Mouse (Mus musculus): Measurements from ENCODE around the gene Olfr1395. TPM values are rescaled to one million over a fixed set of nuclear protein-coding genes. Genes with fewer than 3 reads are reported as not detected.
"Not testable (repeated sequence)": the region's sequence is repeated elsewhere in the genome, so short reads cannot be mapped to it uniquely, and the experiment has no call there.

The Olfr1395 gene
- polyA plus RNA-seq, 1 experiment: not detected

DNA sequence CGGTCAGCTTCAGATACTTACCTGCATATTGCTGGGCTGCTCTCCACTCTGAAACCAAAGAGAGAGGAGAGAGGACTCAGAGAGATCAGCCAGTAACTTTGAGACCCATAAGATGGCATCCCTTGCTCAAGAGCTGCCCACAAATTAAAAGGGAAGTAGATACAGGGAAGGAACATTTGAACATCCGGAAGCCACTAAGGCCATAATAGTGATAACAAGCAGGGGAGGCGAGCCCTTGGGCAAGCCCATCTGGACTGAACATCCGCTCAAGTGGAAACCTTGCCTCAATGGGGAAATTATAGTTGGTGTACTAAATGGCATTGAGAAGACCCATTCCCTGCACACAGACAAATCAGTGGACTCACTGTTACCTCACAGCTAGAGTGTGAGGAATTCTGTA is 28.5 kb downstream of the Olfr1395 start:
- no peaks in the 10 kb centered on the region for H3K36me3 ChIP-seq (ENCODE audit: control insufficient read depth, insufficient read depth, low read length)
- 88% methylated on average over 4 of the region's 4 CpGs for WGBS
- H3K27me3 ChIP-seq (ENCODE audit: control insufficient read depth, insufficient read depth, low read length): peaks cover 7% of the 10 kb centered on the region
- no peak for TF ChIP-seq POLR2A (IDR thresholded peaks at IDR 0.05; ENCODE audit: low read depth, low read length)
- TF ChIP-seq CTCF (IDR thresholded peaks at IDR 0.05; ENCODE audit: extremely low read depth, insufficient read length, insufficient replicate concordance, low read depth, low read length): no peak
- H3K27ac ChIP-seq (ENCODE audit: insufficient read depth, low read depth, low read length): no peak overlapping the region
- no peak overlapping the region for H3K4me3 ChIP-seq (ENCODE audit: low read depth, low read length)
- peaks cover 7% of the 10 kb centered on the region for H3K4me1 ChIP-seq (ENCODE audit: control insufficient read depth, insufficient read depth, insufficient read length, low read length)

DNA sequence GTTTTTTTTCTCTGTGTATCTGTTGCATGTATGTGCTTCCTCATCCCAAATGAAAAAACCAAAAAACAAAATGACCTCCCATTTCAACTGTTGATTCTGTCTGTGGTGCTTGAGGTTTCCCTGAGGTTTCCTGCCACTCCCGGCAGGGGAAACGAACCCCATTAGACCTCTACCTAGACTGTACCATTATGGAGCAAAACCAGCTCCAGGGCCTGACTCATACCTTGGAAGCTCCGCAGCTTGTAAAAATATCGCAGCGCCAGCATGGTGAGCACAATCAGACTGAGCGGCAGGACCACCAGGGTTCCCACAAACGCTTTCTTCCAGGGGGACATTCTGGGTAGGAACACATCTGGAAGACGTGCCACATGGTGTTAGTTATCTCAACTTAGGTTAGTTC is 33.3 kb downstream of the Olfr1395 start:
- TF ChIP-seq POLR2A (IDR thresholded peaks at IDR 0.05; ENCODE audit: low read depth, low read length) (no peak), CTCF (IDR thresholded peaks at IDR 0.05; ENCODE audit: extremely low read depth, insufficient read length, insufficient replicate concordance, low read depth, low read length) (no peak)
- H3K4me1 ChIP-seq (ENCODE audit: control insufficient read depth, insufficient read depth, insufficient read length, low read length): peaks cover 6% of the 10 kb centered on the region; the same call in 1 of the 2 replicates
- WGBS: 84% methylated on average over 8 of the region's 8 CpGs
- no peaks in the 10 kb centered on the region for H3K27me3 ChIP-seq (ENCODE audit: control insufficient read depth, insufficient read depth, low read length)
- no peak overlapping the region for H3K27ac ChIP-seq (ENCODE audit: insufficient read depth, low read depth, low read length)
- H3K36me3 ChIP-seq (ENCODE audit: control insufficient read depth, insufficient read depth, low read length): no peaks in the 10 kb centered on the region
- H3K4me3 ChIP-seq (ENCODE audit: low read depth, low read length): no peak overlapping the region

DNA sequence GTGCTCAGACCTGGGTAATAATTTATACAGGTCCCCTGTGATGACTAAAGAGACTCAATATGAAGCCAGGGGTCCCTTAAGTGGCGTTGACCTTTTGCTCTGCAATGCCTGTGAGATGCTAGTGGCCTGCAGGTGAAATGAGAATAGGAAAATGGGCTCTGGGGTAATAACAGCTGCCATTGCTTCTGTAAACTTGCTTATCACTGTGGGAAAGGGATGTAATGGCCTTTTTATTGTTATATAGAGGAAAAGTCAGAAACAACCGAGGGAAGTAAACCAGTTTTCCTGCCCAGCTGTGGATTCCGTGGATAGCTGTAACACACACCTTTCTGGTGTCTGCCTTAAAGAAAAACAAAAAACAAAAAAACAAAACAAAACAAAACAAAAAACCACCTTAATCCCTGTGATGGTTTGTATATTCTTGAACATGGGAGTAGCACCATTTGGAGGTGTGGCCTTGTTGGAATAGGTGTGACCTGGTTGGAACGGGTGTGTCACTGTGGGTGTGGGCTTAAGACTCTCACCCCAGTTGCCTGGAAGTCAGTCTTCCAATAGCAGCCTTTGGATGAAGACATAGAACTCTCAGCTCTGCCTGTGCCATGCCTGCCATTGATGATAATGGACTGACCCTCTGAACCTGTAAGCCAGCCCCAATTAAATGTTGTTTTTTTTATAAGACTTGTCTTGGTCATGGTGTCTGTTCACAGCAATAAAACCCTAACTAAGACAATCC is 34.1 kb downstream of the Olfr1395 start:
- 27% methylated on average over 4 of the region's 4 CpGs for WGBS
- H3K27me3 ChIP-seq (ENCODE audit: control insufficient read depth, insufficient read depth, low read length); H3K36me3 ChIP-seq (ENCODE audit: control insufficient read depth, insufficient read depth, low read length); H3K4me3 ChIP-seq (ENCODE audit: low read depth, low read length); H3K27ac ChIP-seq (ENCODE audit: insufficient read depth, low read depth, low read length); H3K4me1 ChIP-seq (ENCODE audit: control insufficient read depth, insufficient read depth, insufficient read length, low read length): not testable (repeated sequence)

DNA sequence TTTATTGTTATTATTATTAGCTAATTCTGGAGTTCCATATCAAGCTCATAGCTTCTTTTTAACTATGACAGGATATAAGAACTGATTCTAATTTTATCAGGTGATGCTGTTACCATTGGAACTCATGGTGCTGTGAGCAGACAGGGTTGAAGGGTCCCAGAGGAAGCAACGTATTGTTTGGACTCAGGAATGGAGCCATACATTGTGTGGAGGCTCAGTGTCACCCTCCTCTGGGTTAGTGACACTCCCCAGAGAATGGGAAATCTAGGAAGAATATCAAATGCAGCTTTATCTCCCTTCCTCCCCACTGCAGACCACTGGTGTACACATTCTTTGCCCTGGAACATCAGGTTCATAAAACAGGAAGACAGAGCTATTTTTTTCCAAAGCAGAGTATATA is 41.1 kb downstream of the Olfr1395 start:
- 73% methylated on average over 1 of the region's 1 CpGs for WGBS
- H3K27me3 ChIP-seq (ENCODE audit: control insufficient read depth, insufficient read depth, low read length): no peaks in the 10 kb centered on the region
- no peaks in the 10 kb centered on the region for H3K36me3 ChIP-seq (ENCODE audit: control insufficient read depth, insufficient read depth, low read length)
- TF ChIP-seq POLR2A (IDR thresholded peaks at IDR 0.05; ENCODE audit: low read depth, low read length) (no peak), CTCF (IDR thresholded peaks at IDR 0.05; ENCODE audit: extremely low read depth, insufficient read length, insufficient replicate concordance, low read depth, low read length) (no peak)
- H3K27ac ChIP-seq (ENCODE audit: insufficient read depth, low read depth, low read length): no peak overlapping the region
- no peak overlapping the region for H3K4me3 ChIP-seq (ENCODE audit: low read depth, low read length)
- H3K4me1 ChIP-seq (ENCODE audit: control insufficient read depth, insufficient read depth, insufficient read length, low read length): no peaks in the 10 kb centered on the region

DNA sequence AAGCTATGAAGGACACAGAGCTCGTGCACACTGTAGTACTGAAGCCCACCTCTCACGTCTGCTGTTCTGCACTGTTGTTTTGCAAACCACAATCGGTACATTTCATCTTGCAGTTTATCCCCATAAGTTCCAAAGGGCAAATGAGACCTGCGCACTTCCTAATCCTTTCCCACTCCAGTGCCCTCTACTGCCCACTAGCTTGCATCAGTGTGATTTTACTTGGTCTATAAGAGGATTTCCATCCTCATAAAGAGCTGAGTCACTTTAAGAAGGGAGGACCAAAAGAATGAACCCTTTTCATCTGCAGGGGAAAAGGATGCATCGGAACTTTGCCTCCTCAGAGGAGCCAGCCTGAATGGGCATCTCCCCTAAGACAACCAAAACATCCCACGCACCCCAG is 44.4 kb downstream of the Olfr1395 start:
- WGBS: 54% methylated on average over 6 of the region's 6 CpGs
- Histone ChIP-seq H3K27me3 (ENCODE audit: control insufficient read depth, insufficient read depth, low read length) (no peaks in the 10 kb centered on the region), H3K27ac (ENCODE audit: insufficient read depth, low read depth, low read length) (no peak overlapping the region), H3K4me3 (ENCODE audit: low read depth, low read length) (no peak overlapping the region), H3K36me3 (ENCODE audit: control insufficient read depth, insufficient read depth, low read length) (no peaks in the 10 kb centered on the region), H3K4me1 (ENCODE audit: control insufficient read depth, insufficient read depth, insufficient read length, low read length) (no peaks in the 10 kb centered on the region)
- no peak for TF ChIP-seq POLR2A (IDR thresholded peaks at IDR 0.05; ENCODE audit: low read depth, low read length)
- TF ChIP-seq CTCF (IDR thresholded peaks at IDR 0.05; ENCODE audit: extremely low read depth, insufficient read length, insufficient replicate concordance, low read depth, low read length): no peak

DNA sequence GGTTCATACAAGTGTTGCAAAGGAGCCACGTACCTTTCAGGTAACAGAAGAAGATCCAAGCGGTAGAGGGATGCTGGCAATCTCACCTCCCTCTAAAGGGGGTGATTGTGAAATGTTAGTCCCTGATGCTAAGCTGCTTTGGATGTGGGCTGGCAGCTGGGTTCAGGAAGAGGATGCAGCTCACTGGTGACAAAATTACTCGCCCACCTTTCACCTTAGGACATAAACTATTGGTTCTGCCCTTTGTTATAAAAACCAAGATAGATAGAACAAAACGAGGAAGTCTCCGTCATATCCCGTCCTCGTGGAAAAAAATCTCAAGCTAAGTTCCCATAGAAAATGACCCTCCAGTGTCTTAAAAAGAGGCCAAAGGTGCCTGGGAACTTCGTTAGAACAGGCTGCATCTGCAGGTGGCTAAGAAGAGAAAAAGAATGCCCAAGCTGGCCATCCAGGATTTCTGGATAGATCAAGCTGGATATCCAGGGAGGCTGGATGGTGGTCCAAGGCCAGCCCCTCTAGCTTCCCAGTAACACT is 44.9 kb downstream of the Olfr1395 start, which contains the start of gene Btnl9:
Gene Btnl9, minus strand, starts transcription at position 205 of the 534 bp plus-strand sequence.
- Histone ChIP-seq H3K36me3 (ENCODE audit: control insufficient read depth, insufficient read depth, low read length) (no peaks in the 10 kb centered on the region), H3K4me1 (ENCODE audit: control insufficient read depth, insufficient read depth, insufficient read length, low read length) (no peaks in the 10 kb centered on the region), H3K4me3 (ENCODE audit: low read depth, low read length) (no peak within 1 kb of the TSS), H3K27ac (ENCODE audit: insufficient read depth, low read depth, low read length) (no peak within 1 kb of the TSS), H3K27me3 (ENCODE audit: control insufficient read depth, insufficient read depth, low read length) (no peaks in the 10 kb centered on the region)
- TF ChIP-seq POLR2A (IDR thresholded peaks at IDR 0.05; ENCODE audit: low read depth, low read length) (no peak), CTCF (IDR thresholded peaks at IDR 0.05; ENCODE audit: extremely low read depth, insufficient read length, insufficient replicate concordance, low read depth, low read length) (no peak)
- WGBS: 74% methylated on average over 8 of the region's 8 CpGs

DNA sequence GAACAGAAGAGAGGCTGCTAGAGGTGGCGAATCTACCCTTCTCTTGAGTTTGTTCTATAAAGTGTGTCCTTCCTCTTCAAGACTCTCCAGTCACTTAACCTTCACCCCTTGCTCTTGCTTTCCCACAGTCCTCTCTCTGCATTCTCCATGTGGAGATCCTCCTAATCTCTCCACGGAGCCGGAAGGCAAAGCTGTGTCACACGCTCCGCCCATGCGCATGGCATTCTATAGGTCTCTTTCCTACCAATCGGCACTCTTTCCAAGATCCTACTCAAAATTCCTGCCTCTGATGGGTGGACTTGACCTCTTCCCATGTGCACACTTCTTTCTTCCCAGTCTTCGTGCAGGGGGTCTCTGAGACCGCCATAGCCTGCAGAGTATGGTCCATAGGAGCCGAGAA is 45.6 kb downstream of the Olfr1395 start:
- WGBS: 81% methylated on average over 10 of the region's 10 CpGs
- no peak overlapping the region for H3K27ac ChIP-seq (ENCODE audit: insufficient read depth, low read depth, low read length)
- TF ChIP-seq CTCF (IDR thresholded peaks at IDR 0.05; ENCODE audit: extremely low read depth, insufficient read length, insufficient replicate concordance, low read depth, low read length): no peak

More for the DNA sequence above, 45.6 kb downstream of the Olfr1395 start:
- H3K36me3 ChIP-seq (ENCODE audit: control insufficient read depth, insufficient read depth, low read length): no peaks in the 10 kb centered on the region
- H3K27me3 ChIP-seq (ENCODE audit: control insufficient read depth, insufficient read depth, low read length): no peaks in the 10 kb centered on the region
- H3K4me1 ChIP-seq (ENCODE audit: control insufficient read depth, insufficient read depth, insufficient read length, low read length): no peaks in the 10 kb centered on the region
- H3K4me3 ChIP-seq (ENCODE audit: low read depth, low read length): no peak overlapping the region
